Mouse (Mus musculus): ENCODE data around the gene Prr23a3. TPM values are rescaled to one million over a fixed set of nuclear protein-coding genes. Genes with fewer than 3 reads are reported as not detected.

Prr23a3 gene
- polyA plus RNA-seq, 1 experiment from 2014 or later = not detected

GRCm38 (mm10) chr9:98863463-98863862, 1.1 kb upstream of the Prr23a3 start:
- Histone ChIP-seq H3K9me3 (no peaks in the 10 kb centered on the region), H3K9ac (no peak overlapping the region), H3K4me2 (no peak overlapping the region), H3K27me3 (replicated peaks) (peaks cover 32% of the 10 kb centered on the region), H3K27ac (replicated peaks) (no peak overlapping the region), H3K4me3 (no peak overlapping the region), H3K4me1 (no peaks in the 10 kb centered on the region), H3K36me3 (no peaks in the 10 kb centered on the region)
- 55% methylated on average over 3 of the region's 3 CpGs for WGBS
- no peak for ATAC-seq (ENCODE audit: extremely low read depth, insufficient number of reproducible peaks, low FRiP score, low TSS enrichment)

- Histone ChIP-seq H3K4me2 (no peak overlapping the region), H3K27me3 (replicated peaks) (no peaks in the 10 kb centered on the region), H3K36me3 (no peaks in the 10 kb centered on the region), H3K4me1 (no peaks in the 10 kb centered on the region), H3K27ac (replicated peaks) (no peak overlapping the region), H3K9me3 (peaks cover 16% of the 10 kb centered on the region), H3K9ac (no peak overlapping the region), H3K4me3 (no peak overlapping the region)
- ATAC-seq (ENCODE audit: extremely low read depth, insufficient number of reproducible peaks, low FRiP score, low TSS enrichment) = no peak
- WGBS = 67% methylated on average over 1 of the region's 1 CpGs
Observed at GRCm38 (mm10) chr9:98901486-98901885, 36.9 kb downstream of the Prr23a3 start.

- H3K27me3 ChIP-seq (replicated peaks) = no peaks in the 10 kb centered on the region
- H3K36me3 ChIP-seq = no peaks in the 10 kb centered on the region
- H3K9ac ChIP-seq = no peak within 1 kb of the TSS
- no peak within 1 kb of the TSS for H3K4me3 ChIP-seq
- no peak within 1 kb of the TSS for H3K27ac ChIP-seq (replicated peaks)
- 82% methylated on average over 2 of the region's 2 CpGs for WGBS
- ATAC-seq (ENCODE audit: extremely low read depth, insufficient number of reproducible peaks, low FRiP score, low TSS enrichment) = no peak
- no peak within 1 kb of the TSS for H3K4me2 ChIP-seq
- H3K9me3 ChIP-seq = peaks cover 2% of the 10 kb centered on the region
- no peaks in the 10 kb centered on the region for H3K4me1 ChIP-seq
Observed at GRCm38 (mm10) chr9:98902819-98903218, 38.3 kb downstream of the Prr23a3 start, which contains the start of gene 7420426K07Rik. 7420426K07Rik (plus strand) TSS chr9:98903119.

Other genes with a start within 250 kb of the Prr23a3 start
- gene Prr23a1, start 22.3 kb upstream of the Prr23a3 start, polyA plus RNA-seq (2015; fragmentation: Nextera tagmentation; extraction: Ambion mirVana) = not detected in 2 replicates
- not detected in 2 replicates for gene Prr23a2, start 8.3 kb upstream of the Prr23a3 start, polyA plus RNA-seq (2015; fragmentation: Nextera tagmentation; extraction: Ambion mirVana)
- not detected in 2 replicates for gene 7420426K07Rik, start 38.4 kb downstream of the Prr23a3 start, polyA plus RNA-seq (2015; fragmentation: Nextera tagmentation; extraction: Ambion mirVana)
- gene Foxl2, start 90.5 kb downstream of the Prr23a3 start, polyA plus RNA-seq (2015; fragmentation: Nextera tagmentation; extraction: Ambion mirVana) = not detected in 2 replicates
- gene Faim, start 121.6 kb downstream of the Prr23a3 start, polyA plus RNA-seq (2015; fragmentation: Nextera tagmentation; extraction: Ambion mirVana) = 26.6 and 33.5 TPM in 2 replicates
- not detected in 2 replicates for gene Gm1123, start 170.9 kb downstream of the Prr23a3 start, polyA plus RNA-seq (2015; fragmentation: Nextera tagmentation; extraction: Ambion mirVana)

Measured in heart, embryonic 13.5 days (tissue).